Mouse (Mus musculus) stomach, postnatal 0 days (tissue): Measurements from ENCODE around the gene Gnb2.

Source experiments
- CTCF ChIP-seq: IDR thresholded peaks from 2 replicates; pipeline ENCODE4 v1.5.1; 2016; ENCODE audit warnings: antibody characterized with exemption, low read depth, mild to moderate bottlenecking, moderate library complexity
- EP300 ChIP-seq: optimal IDR thresholded peaks from 2 replicates; pipeline ENCODE3; 2016; ENCODE audit warnings: antibody characterized with exemption

GRCm38 (mm10) chr5:137553411-137553837 is 20.1 kb upstream of the Gnb2 start, which contains the start of gene Actl6b:
- no peak for TF ChIP-seq CTCF
- no peak for TF ChIP-seq EP300
